In genomic region chr17:46454539-46454938, GRCm38 (mm10) we compare ENCODE assay signal across 9 mouse cellular contexts. TPM values are rescaled to one million over a fixed set of nuclear protein-coding genes. Genes with fewer than 3 reads are reported as not detected.
DNase-seq lines count a peak whose midpoint lies in the region; ATAC-seq and TF ChIP-seq lines count a peak whose summit lies in the region.
"Had no signal": no experiment of that assay in that cellular context is flagged by ENCODE, and none has a peak within 500 bp of the region (broad histone marks: within the 10 kb centered on the region; RNA-seq: fewer than 3 reads in every experiment).

No protein-coding gene starts in this region.

- H3K27me3 ChIP-seq in testis, adult 2 months (ENCODE audit: control insufficient read depth, insufficient read depth, low read length): no peaks in the 10 kb centered on the region
- peaks cover 46% of the 10 kb centered on the region for H3K27me3 ChIP-seq in liver, embryonic 14.5 days (ENCODE audit: control insufficient read depth, insufficient read depth, low read length)
- no peaks in the 10 kb centered on the region; the same call in 1 of the 2 replicates for H3K27me3 ChIP-seq in stomach, postnatal 0 days (ENCODE audit: control insufficient read depth, insufficient read depth, low read length)

- no peak for TF ChIP-seq POLR2A in testis, adult 2 months (IDR thresholded peaks at IDR 0.05; ENCODE audit: control insufficient read depth, low read depth, low read length)

- 6% methylated on average over 9 of the region's 9 CpGs for WGBS in liver, embryonic 14.5 days (ENCODE audit: insufficient replicate concordance)
- WGBS in stomach, postnatal 0 days: 2% methylated on average over 9 of the region's 9 CpGs

- no peaks in the 10 kb centered on the region for H3K36me3 ChIP-seq in testis, adult 2 months (ENCODE audit: control insufficient read depth, insufficient read depth, low read length)
- H3K36me3 ChIP-seq in liver, embryonic 14.5 days (replicated peaks; ENCODE audit: control insufficient read depth, insufficient read depth, low read depth): no peaks in the 10 kb centered on the region
- H3K36me3 ChIP-seq in stomach, postnatal 0 days (ENCODE audit: control insufficient read depth, insufficient read depth, low read length): no peaks in the 10 kb centered on the region

- H3K4me2 ChIP-seq in liver, embryonic 14.5 days (ENCODE audit: low read depth): peak overlapping the region; percentile 47; the same call in 1 of the 2 replicates
- peak overlapping the region; percentile 70 for H3K4me2 ChIP-seq in stomach, postnatal 0 days (replicated peaks; ENCODE audit: low read depth)

- TF ChIP-seq EP300 in liver, embryonic 14.5 days (IDR thresholded peaks at IDR 0.05; ENCODE audit: low read depth): no peak
- TF ChIP-seq EP300 in stomach, postnatal 0 days (optimal IDR thresholded peaks at IDR 0.05): no peak

- TF ChIP-seq CTCF in testis, adult 2 months (IDR thresholded peaks at IDR 0.05; ENCODE audit: control insufficient read depth, insufficient read depth, insufficient replicate concordance, low read depth, low read length): no peak
- no peak for TF ChIP-seq CTCF in liver, embryonic 14.5 days (IDR thresholded peaks at IDR 0.05; ENCODE audit: low read depth)
- TF ChIP-seq CTCF in stomach, postnatal 0 days (IDR thresholded peaks at IDR 0.05; ENCODE audit: low read depth): no peak

- H3K27ac ChIP-seq in testis, adult 2 months (ENCODE audit: control insufficient read depth, insufficient read depth, low read depth, low read length): no peak overlapping the region
- H3K27ac ChIP-seq in liver, embryonic 14.5 days: no peak overlapping the region
- no peak overlapping the region for H3K27ac ChIP-seq in stomach, postnatal 0 days (replicated peaks)

- H3K9ac ChIP-seq in liver, embryonic 14.5 days (replicated peaks): no peak overlapping the region
- H3K9ac ChIP-seq in stomach, postnatal 0 days (ENCODE audit: low read length): no peak overlapping the region

- ATAC-seq in liver, embryonic 14.5 days (ENCODE audit: insufficient read depth): no peak
- no peak for ATAC-seq in stomach, postnatal 0 days (ENCODE audit: low FRiP score, low TSS enrichment)

- H3K9me3 ChIP-seq in liver, embryonic 14.5 days (ENCODE audit: control insufficient read depth, low read length): no peaks in the 10 kb centered on the region
- H3K9me3 ChIP-seq in stomach, postnatal 0 days (ENCODE audit: control insufficient read depth, low read length): no peaks in the 10 kb centered on the region

- peaks cover 21% of the 10 kb centered on the region for H3K4me1 ChIP-seq in testis, adult 2 months (ENCODE audit: control insufficient read depth, insufficient read depth, low read length)
- H3K4me1 ChIP-seq in liver, embryonic 14.5 days (replicated peaks; ENCODE audit: control insufficient read depth in 2 of 2, insufficient read depth in 2 of 2, low read length in 1 of 2): peaks cover 0 to 5% of the 10 kb centered on the region in 2 experiments; a peak in 1 of 4 replicates
- peaks cover 5% of the 10 kb centered on the region; the same call in 1 of the 2 replicates for H3K4me1 ChIP-seq in stomach, postnatal 0 days (replicated peaks; ENCODE audit: control insufficient read depth, insufficient read depth)

- peak; percentile 52 for DNase-seq in embryo, embryonic 11 days
- DNase-seq in embryo, embryonic 9.5 days (ENCODE audit: extremely low spot score): no peak
- DNase-seq in testis, postnatal 10 days (ENCODE audit: low spot score): no peak
- DNase-seq in liver, embryonic 14.5 days (ENCODE audit: low read depth in 3 of 3, low spot score in 3 of 3): no peak
- no peak for DNase-seq in stomach, postnatal 0 days (ENCODE audit: low spot score)
- DNase-seq in urinary bladder, postnatal 25 days (ENCODE audit: low spot score): no peak
- no peak for DNase-seq in thymus, postnatal 36 days
- DNase-seq: layer of hippocampus, postnatal 36 days had no signal

- H3K4me3 ChIP-seq in testis, adult 2 months (ENCODE audit: control insufficient read depth, low read depth, low read length): peak overlapping the region; percentile 27
- no peak overlapping the region for H3K4me3 ChIP-seq in liver, embryonic 14.5 days (ENCODE audit: insufficient read depth in 1 of 2, low read depth in 2 of 2, low read length in 2 of 2)
- peak overlapping the region; percentile 37 for H3K4me3 ChIP-seq in stomach, postnatal 0 days (ENCODE audit: low read depth, low read length)

RNA-seq across cellular contexts. Expression of gene Slc22a7, which starts 16.3 kb away (rescaled TPM):
- 1.3 and 1.5 TPM in 2 replicates for polyA plus RNA-seq in testis, adult 2 months (2012; rRNA removed)
- polyA plus RNA-seq in liver, embryonic 14.5 days (2012; rRNA removed): 0.03 and 0.04 TPM in 2 replicates
- polyA plus RNA-seq in liver, embryonic 14.5 days (2014; fragmentation: Nextera tagmentation; extraction: Ambion mirVana): 0.09 TPM in 1 of 2 replicates, not detected in the other
- polyA plus RNA-seq in stomach, postnatal 0 days (2015; fragmentation: Nextera tagmentation; extraction: Ambion mirVana): not detected in 2 replicates

RNA-seq across cellular contexts. Expression of gene Crip3, which starts 25.8 kb away (rescaled TPM):
- 7.4 and 8.5 TPM in 2 replicates for polyA plus RNA-seq in testis, adult 2 months (2012; rRNA removed)
- 0.05 TPM in 1 of 2 replicates, not detected in the other for polyA plus RNA-seq in liver, embryonic 14.5 days (2012; rRNA removed)
- polyA plus RNA-seq in liver, embryonic 14.5 days (2014; fragmentation: Nextera tagmentation; extraction: Ambion mirVana): not detected in 2 replicates
- polyA plus RNA-seq in stomach, postnatal 0 days (2015; fragmentation: Nextera tagmentation; extraction: Ambion mirVana): 0.23 and 0.24 TPM in 2 replicates

RNA-seq across cellular contexts. Expression of gene Ttbk1, which starts 32.9 kb away (rescaled TPM):
- polyA plus RNA-seq in testis, adult 2 months (2012; rRNA removed): 80.7 and 92.4 TPM in 2 replicates
- polyA plus RNA-seq in liver, embryonic 14.5 days (2012; rRNA removed): 0.02 and 0.04 TPM in 2 replicates
- not detected in 2 replicates for polyA plus RNA-seq in liver, embryonic 14.5 days (2014; fragmentation: Nextera tagmentation; extraction: Ambion mirVana)
- 0.13 and 0.15 TPM in 2 replicates for polyA plus RNA-seq in stomach, postnatal 0 days (2015; fragmentation: Nextera tagmentation; extraction: Ambion mirVana)

RNA-seq across cellular contexts. Expression of gene Dnph1, which starts 42.0 kb away (rescaled TPM):
- 8.7 and 9.4 TPM in 2 replicates for polyA plus RNA-seq in testis, adult 2 months (2012; rRNA removed)
- 12.0 and 14.0 TPM in 2 replicates for polyA plus RNA-seq in liver, embryonic 14.5 days (2012; rRNA removed)
- 20.0 and 24.2 TPM in 2 replicates for polyA plus RNA-seq in liver, embryonic 14.5 days (2014; fragmentation: Nextera tagmentation; extraction: Ambion mirVana)
- polyA plus RNA-seq in stomach, postnatal 0 days (2015; fragmentation: Nextera tagmentation; extraction: Ambion mirVana): 23.8 and 24.7 TPM in 2 replicates

Comparison
In these comparisons a context has a peak if more than half of its experiments do, and no peak if none do; other contexts are left out.
1. H3K4me3 ChIP-seq: peak in testis, adult 2 months (single experiment) and stomach, postnatal 0 days (single experiment); none in liver, embryonic 14.5 days (0 of 2).
2. RNA of gene Ttbk1, which starts 32.9 kb away (polyA plus RNA-seq): 80.7 to 92.4 TPM in testis, adult 2 months; 0.13 to 0.15 TPM in stomach, postnatal 0 days and 0.02 to 0.04 TPM in liver, embryonic 14.5 days; every median in the first group is over 10 times any median in the second.